ENCODE assay signal across 10 mouse cellular contexts in genomic region chr10:121500034-121500433, GRCm38 (mm10). TPM values are rescaled to one million over a fixed set of nuclear protein-coding genes. Genes with fewer than 3 reads are reported as not detected.
DNase-seq lines count a peak whose midpoint lies in the region; ATAC-seq and TF ChIP-seq lines count a peak whose summit lies in the region.
"Had no signal": no experiment of that assay in that cellular context is flagged by ENCODE, and none has a peak within 500 bp of the region (broad histone marks: within the 10 kb centered on the region; RNA-seq: fewer than 3 reads in every experiment).

No protein-coding gene starts in this region.

- no peak for ATAC-seq in lung, embryonic 15.5 days (ENCODE audit: borderline replicate concordance, extremely low read depth, low FRiP score, low TSS enrichment)
- no peak for ATAC-seq in erythroblast, adult 5-6 weeks (replicated peaks; ENCODE audit: low FRiP score, poor library complexity, severe bottlenecking)

- H3K4me3 ChIP-seq in lung, embryonic 15.5 days: no peak overlapping the region
- H3K4me3 ChIP-seq: hindbrain, embryonic 15.5 days; myocyte had no signal

- no peak overlapping the region for H3K9ac ChIP-seq in lung, embryonic 15.5 days
- H3K9ac ChIP-seq: hindbrain, embryonic 15.5 days had no signal

- H3K9me3 ChIP-seq in lung, embryonic 15.5 days: no peaks in the 10 kb centered on the region
- H3K9me3 ChIP-seq: hindbrain, embryonic 15.5 days had no signal

- H3K27me3 ChIP-seq in lung, embryonic 15.5 days: no peaks in the 10 kb centered on the region
- H3K27me3 ChIP-seq: hindbrain, embryonic 15.5 days had no signal

- DNase-seq in kidney, adult 11 months: peak; percentile 70
- DNase-seq in kidney, postnatal 4 days: no peak
- peak; percentile 51 for DNase-seq in ES-CJ7 (ENCODE audit: low read depth, low spot score)
- no peak for DNase-seq in brain, embryonic 14.5 days (ENCODE audit: low read depth)
- DNase-seq in layer of hippocampus, adult 8-10 months (ENCODE audit: low spot score in 2 of 2): no peak
- DNase-seq: thymus, postnatal 36 days had no signal

- peaks cover 26% of the 10 kb centered on the region for H3K4me1 ChIP-seq in lung, embryonic 15.5 days

- peak; percentile 14; the same call in 1 of the 2 replicates for TF ChIP-seq CTCF in brain, embryonic 14.5 days (IDR thresholded peaks at IDR 0.05; ENCODE audit: borderline replicate concordance, extremely low read depth, insufficient read depth, insufficient read length)

- H3K4me2 ChIP-seq in lung, embryonic 15.5 days: no peak overlapping the region
- H3K4me2 ChIP-seq: hindbrain, embryonic 15.5 days had no signal

- H3K27ac ChIP-seq in lung, embryonic 15.5 days: peak overlapping the region; percentile 33; the same call in 1 of the 2 replicates

- H3K36me3 ChIP-seq in lung, embryonic 15.5 days: no peaks in the 10 kb centered on the region
- H3K36me3 ChIP-seq: hindbrain, embryonic 15.5 days had no signal

- TF ChIP-seq POLR2A in brain, embryonic 14.5 days (IDR thresholded peaks at IDR 0.05; ENCODE audit: borderline replicate concordance, extremely low read depth, insufficient read depth, insufficient read length, poor library complexity, severe bottlenecking): no peak

- 40% methylated on average over 5 of the region's 5 CpGs for WGBS in lung, embryonic 15.5 days

RNA-seq across cellular contexts. Expression of gene Rassf3, which starts 23.9 kb away (rescaled TPM):
- 5.4 and 7.3 TPM in 2 replicates for polyA plus RNA-seq in brain, embryonic 14.5 days (2012; rRNA removed)
- 18.3 and 20.8 TPM in 2 replicates for polyA plus RNA-seq in lung, embryonic 15.5 days (2015; fragmentation: Nextera tagmentation; extraction: Ambion mirVana)
- 10 to 100 TPM in 3 of 4 experiments, 1 to 10 TPM in 1; 9.3 to 20.4 (median 15.3) TPM for total RNA-seq in layer of hippocampus, adult 8-10 months (2022)
- 11.7 and 12.5 TPM in 2 replicates for total RNA-seq in erythroblast, adult 5-6 weeks (2015; ENCODE audit: low replicate concordance)
- total RNA-seq in erythroblast, adult 5-6 weeks (2017; ENCODE audit: low replicate concordance): 7.8 and 12.7 TPM in 2 replicates

Comparison
In these comparisons a context has a peak if more than half of its experiments do, and no peak if none do; other contexts are left out.
1. DNase-seq: peak in kidney, adult 11 months (single experiment) and ES-CJ7 (single experiment); none in kidney, postnatal 4 days (0 of 2), brain, embryonic 14.5 days (single experiment) and layer of hippocampus, adult 8-10 months (0 of 2).